Mouse (Mus musculus) kidney, postnatal 0 days (tissue): ENCODE data around the gene Mgat4a. TPM values are rescaled to one million over a fixed set of nuclear protein-coding genes. Genes with fewer than 3 reads are reported as not detected.

Experiments
- ATAC-seq: fragments of 200-750 bp; cut with Nextera tagmentation; replicated peaks from 2 replicates; pipeline ENCODE4 v1.8.0; 2017; ENCODE audit warnings: low read depth, moderate number of reproducible peaks, moderate TSS enrichment, moderate library complexity; ENCODE audit not compliant: low FRiP score
- DNase-seq: peaks from one replicate; pipeline ENCODE4 v3.0.0-alpha.2; 2016; ENCODE audit warnings: low spot score
- H3K27ac ChIP-seq: fragments of 300-500 bp; sonication (generic); 2 replicates; pipeline ENCODE4 v1.5.1; 2014; ENCODE audit warnings: mild to moderate bottlenecking
- H3K27me3 ChIP-seq: fragments of 300-500 bp; sonication (generic); 2 replicates; pipeline ENCODE4 v1.6.1; 2014; ENCODE audit warnings: low read length, mixed read lengths; ENCODE audit not compliant: insufficient read depth
- H3K36me3 ChIP-seq: fragments of 300-500 bp; sonication (generic); 2 replicates; pipeline ENCODE4 v1.6.1; 2014; ENCODE audit warnings: low read length, mixed read lengths; ENCODE audit not compliant: insufficient read depth
- H3K4me1 ChIP-seq: fragments of 300-500 bp; sonication (generic); replicated peaks from 2 replicates; pipeline ENCODE4 v1.6.1; 2014; ENCODE audit warnings: antibody characterized with exemption, low read length, mixed read lengths; ENCODE audit not compliant: insufficient read depth
- H3K4me2 ChIP-seq: fragments of 300-500 bp; sonication (generic); 2 replicates; pipeline ENCODE4 v1.6.1; 2014; ENCODE audit warnings: mild to moderate bottlenecking, low read length, moderate library complexity, mixed read lengths
- H3K4me3 ChIP-seq: fragments of 300-500 bp; sonication (generic); replicated peaks from 2 replicates; pipeline ENCODE4 v1.5.1; 2014; ENCODE audit warnings: low read depth, low read length
- H3K9ac ChIP-seq: fragments of 300-500 bp; sonication (generic); 2 replicates; pipeline ENCODE4 v1.6.1; 2014; ENCODE audit warnings: low read depth, low read length
- H3K9me3 ChIP-seq: fragments of 300-500 bp; sonication (generic); replicated peaks from 2 replicates; pipeline ENCODE4 v1.6.1; 2016; ENCODE audit warnings: low read length, inconsistent platforms, mixed read lengths
- CTCF ChIP-seq: IDR thresholded peaks from 2 replicates; pipeline ENCODE4 v1.5.1; 2016; ENCODE audit warnings: antibody characterized with exemption, low read depth, mild to moderate bottlenecking, moderate library complexity
- WGBS: fragments of 180-500 bp; shearing (Covaris S2); extraction: QIAGEN DNeasy Blood & Tissue Kit; methylation state at CpG from one replicate; pipeline ENCODE4 v1.1.7; 2014; 5-methylcytosine and 5-hydroxymethylcytosine counted together
- polyA plus RNA-seq: library from polyadenylated mRNA; unstranded; fragments of >200 nt; fragmentation: Nextera tagmentation; extraction: Ambion mirVana; gene quantifications from 2 replicates; pipeline ENCODE4 v1.2.1, GENCODE M21; 2015

Gene Mgat4a
- polyA plus RNA-seq, 1 experiment from 2014 or later, result 8.3 TPM

- no peak for TF ChIP-seq CTCF
- 79% methylated on average over 10 of the region's 10 CpGs for WGBS
- Histone ChIP-seq H3K9ac (no peak overlapping the region), H3K4me1 (no peaks in the 10 kb centered on the region), H3K9me3 (no peaks in the 10 kb centered on the region), H3K27me3 (no peaks in the 10 kb centered on the region), H3K27ac (no peak overlapping the region), H3K36me3 (no peaks in the 10 kb centered on the region), H3K4me3 (no peak overlapping the region), H3K4me2 (no peak overlapping the region)
- no peak for ATAC-seq
- DNase-seq, result no peak
Measured at GRCm38 (mm10) chr1:37498911-37499310, 41.9 kb downstream of the Mgat4a start.

GRCm38 (mm10) chr1:37496591-37497280, 44.1 kb downstream of the Mgat4a start:
- Histone ChIP-seq H3K27ac (no peak overlapping the region), H3K27me3 (no peaks in the 10 kb centered on the region), H3K9me3 (no peaks in the 10 kb centered on the region), H3K4me1 (no peaks in the 10 kb centered on the region), H3K4me2 (no peak overlapping the region), H3K9ac (no peak overlapping the region), H3K4me3 (no peak overlapping the region), H3K36me3 (no peaks in the 10 kb centered on the region)
- ATAC-seq (no peak), DNase-seq (no peak)
- WGBS, result 59% methylated on average over 11 of the region's 11 CpGs
- no peak for TF ChIP-seq CTCF

GRCm38 (mm10) chr1:37495698-37496321, 45.0 kb downstream of the Mgat4a start:
- 76% methylated on average over 10 of the region's 10 CpGs for WGBS

GRCm38 (mm10) chr1:37495104-37495503, 45.7 kb downstream of the Mgat4a start:
- Histone ChIP-seq H3K27ac (no peak overlapping the region), H3K27me3 (no peaks in the 10 kb centered on the region), H3K9ac (no peak overlapping the region), H3K4me3 (no peak overlapping the region), H3K4me1 (no peaks in the 10 kb centered on the region), H3K4me2 (no peak overlapping the region), H3K36me3 (no peaks in the 10 kb centered on the region), H3K9me3 (no peaks in the 10 kb centered on the region)
- ATAC-seq (no peak), DNase-seq (no peak)
- 95% methylated on average over 3 of the region's 3 CpGs for WGBS
- no peak for TF ChIP-seq CTCF

More at GRCm38 (mm10) chr1:37495698-37496321, 45.0 kb downstream of the Mgat4a start:
- DNase-seq (no peak), ATAC-seq (no peak)
- Histone ChIP-seq H3K36me3 (no peaks in the 10 kb centered on the region), H3K27me3 (no peaks in the 10 kb centered on the region), H3K4me3 (no peak overlapping the region), H3K27ac (no peak overlapping the region), H3K4me1 (no peaks in the 10 kb centered on the region), H3K9ac (no peak overlapping the region), H3K9me3 (no peaks in the 10 kb centered on the region), H3K4me2 (no peak overlapping the region)
- no peak for TF ChIP-seq CTCF

GRCm38 (mm10) chr1:37491672-37492071, 49.1 kb downstream of the Mgat4a start:
- Histone ChIP-seq H3K36me3 (no peaks in the 10 kb centered on the region), H3K27ac (no peak overlapping the region), H3K9me3 (no peaks in the 10 kb centered on the region), H3K4me3 (no peak overlapping the region), H3K27me3 (no peaks in the 10 kb centered on the region), H3K4me1 (no peaks in the 10 kb centered on the region), H3K4me2 (no peak overlapping the region), H3K9ac (no peak overlapping the region)
- ATAC-seq (no peak), DNase-seq (no peak)
- whole genome bisulfite sequencing, result 76% methylated on average over 7 of the region's 7 CpGs
- TF ChIP-seq CTCF, result no peak

GRCm38 (mm10) chr1:37490691-37491212, 50.1 kb downstream of the Mgat4a start:
- Histone ChIP-seq H3K4me3 (no peak overlapping the region), H3K27me3 (no peaks in the 10 kb centered on the region), H3K4me1 (no peaks in the 10 kb centered on the region), H3K9ac (no peak overlapping the region), H3K27ac (no peak overlapping the region), H3K4me2 (no peak overlapping the region), H3K9me3 (no peaks in the 10 kb centered on the region), H3K36me3 (no peaks in the 10 kb centered on the region)
- ATAC-seq (no peak), DNase-seq (no peak)
- TF ChIP-seq CTCF, result no peak
- 86% methylated on average over 5 of the region's 5 CpGs for WGBS
